Mouse (Mus musculus): ENCODE data around the gene Nipsnap2. TPM values are rescaled to one million over a fixed set of nuclear protein-coding genes. Genes with fewer than 3 reads are reported as not detected.
"Not testable (repeated sequence)": the region's sequence is repeated elsewhere in the genome, so short reads cannot be mapped to it uniquely, and the experiment has no call there.

The Nipsnap2 gene
- polyA plus RNA-seq, 2 experiments: 86.1 to 114 TPM

DNA sequence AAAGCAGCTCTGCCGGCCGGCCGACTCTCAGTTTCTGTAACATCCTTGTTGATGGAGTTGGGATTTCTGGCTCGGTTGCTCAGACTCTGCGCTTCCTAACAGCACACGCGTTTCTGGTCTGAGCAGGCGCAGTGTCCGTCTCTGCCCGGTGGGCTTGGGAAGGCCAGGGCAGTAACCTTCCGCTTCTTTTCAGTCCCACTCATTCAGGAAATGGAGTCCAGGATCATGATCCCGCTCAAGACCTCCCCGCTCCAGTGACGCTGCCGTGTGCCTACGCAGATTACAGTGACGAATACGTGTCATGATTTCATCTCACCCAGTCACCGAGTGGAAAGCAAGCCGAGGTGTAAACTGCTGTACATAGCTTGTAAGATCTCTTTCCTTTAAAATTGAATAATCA is 32.0 kb downstream of the Nipsnap2 start:
- 91% methylated on average over 20 of the region's 20 CpGs for WGBS
- ATAC-seq (ENCODE audit: low FRiP score, low read depth): no peak
- H3K36me3 ChIP-seq (ENCODE audit: control insufficient read depth, insufficient read depth, low read length): peaks cover 47% of the 10 kb centered on the region

GRCm38 (mm10) chr5:129759929-129760480 is 35.1 kb downstream of the Nipsnap2 start:
- no peak overlapping the region for H3K4me2 ChIP-seq (replicated peaks; ENCODE audit: low read depth, low read length, severe bottlenecking)
- H3K36me3 ChIP-seq (ENCODE audit: control insufficient read depth, insufficient read depth, low read length): peaks cover 28% of the 10 kb centered on the region
- H3K9ac ChIP-seq (ENCODE audit: low read depth, low read length, severe bottlenecking): no peak overlapping the region
- H3K9me3 ChIP-seq (ENCODE audit: control insufficient read depth, low read length): no peaks in the 10 kb centered on the region
- no peak for TF ChIP-seq POLR2A (IDR thresholded peaks at IDR 0.05; ENCODE audit: borderline replicate concordance, extremely low read depth, insufficient read depth, insufficient read length)
- DNase-seq (ENCODE audit: low spot score): no peak
- ATAC-seq (ENCODE audit: low FRiP score, low read depth): no peak
- peaks cover 6% of the 10 kb centered on the region; the same call in 1 of the 2 replicates for H3K4me1 ChIP-seq (ENCODE audit: control insufficient read depth, insufficient read depth, low read length)
- no peak overlapping the region for H3K4me3 ChIP-seq (replicated peaks; ENCODE audit: low read length)
- WGBS: 89% methylated on average over 13 of the region's 13 CpGs
- H3K27ac ChIP-seq (replicated peaks; ENCODE audit: low read depth, low read length): no peak overlapping the region
- no peaks in the 10 kb centered on the region for H3K27me3 ChIP-seq (ENCODE audit: control insufficient read depth, insufficient read depth, low read length)

More for the DNA sequence above, 32.0 kb downstream of the Nipsnap2 start:
- DNase-seq (ENCODE audit: low spot score): no peak
- H3K4me1 ChIP-seq (ENCODE audit: control insufficient read depth, insufficient read depth, low read length): peaks cover 5% of the 10 kb centered on the region; the same call in 1 of the 2 replicates
- no peak overlapping the region for H3K4me2 ChIP-seq (replicated peaks; ENCODE audit: low read depth, low read length, severe bottlenecking)
- H3K27me3 ChIP-seq (ENCODE audit: control insufficient read depth, insufficient read depth, low read length): no peaks in the 10 kb centered on the region
- H3K9ac ChIP-seq (ENCODE audit: low read depth, low read length, severe bottlenecking): no peak overlapping the region
- no peak overlapping the region for H3K27ac ChIP-seq (replicated peaks; ENCODE audit: low read depth, low read length)
- TF ChIP-seq POLR2A (IDR thresholded peaks at IDR 0.05; ENCODE audit: borderline replicate concordance, extremely low read depth, insufficient read depth, insufficient read length): no peak
- no peak overlapping the region for H3K4me3 ChIP-seq (replicated peaks; ENCODE audit: low read length)
- no peaks in the 10 kb centered on the region for H3K9me3 ChIP-seq (ENCODE audit: control insufficient read depth, low read length)

- Histone ChIP-seq H3K9me3 (ENCODE audit: control insufficient read depth, low read length) (no peaks in the 10 kb centered on the region), H3K36me3 (ENCODE audit: control insufficient read depth, insufficient read depth, low read length) (peaks cover 27% of the 10 kb centered on the region), H3K4me2 (replicated peaks; ENCODE audit: low read depth, low read length, severe bottlenecking) (no peak overlapping the region), H3K9ac (ENCODE audit: low read depth, low read length, severe bottlenecking) (0 out of 2 replicates have a peak overlapping the region, but pooled peaks have one; percentile 7), H3K27me3 (ENCODE audit: control insufficient read depth, insufficient read depth, low read length) (no peaks in the 10 kb centered on the region), H3K4me1 (ENCODE audit: control insufficient read depth, insufficient read depth, low read length) (peaks cover 6% of the 10 kb centered on the region; the same call in 1 of the 2 replicates), H3K27ac (replicated peaks; ENCODE audit: low read depth, low read length) (peak overlapping the region; percentile 70), H3K4me3 (replicated peaks; ENCODE audit: low read length) (no peak overlapping the region)
- TF ChIP-seq POLR2A (IDR thresholded peaks at IDR 0.05; ENCODE audit: borderline replicate concordance, extremely low read depth, insufficient read depth, insufficient read length): no peak
- ATAC-seq (ENCODE audit: low FRiP score, low read depth): peak; percentile 55; the same call in 1 of the 2 replicates
- no peak for DNase-seq (ENCODE audit: low spot score)
- 46% methylated on average over 18 of the region's 18 CpGs for WGBS
Observed at GRCm38 (mm10) chr5:129761865-129762540, 37.1 kb downstream of the Nipsnap2 start.

DNA sequence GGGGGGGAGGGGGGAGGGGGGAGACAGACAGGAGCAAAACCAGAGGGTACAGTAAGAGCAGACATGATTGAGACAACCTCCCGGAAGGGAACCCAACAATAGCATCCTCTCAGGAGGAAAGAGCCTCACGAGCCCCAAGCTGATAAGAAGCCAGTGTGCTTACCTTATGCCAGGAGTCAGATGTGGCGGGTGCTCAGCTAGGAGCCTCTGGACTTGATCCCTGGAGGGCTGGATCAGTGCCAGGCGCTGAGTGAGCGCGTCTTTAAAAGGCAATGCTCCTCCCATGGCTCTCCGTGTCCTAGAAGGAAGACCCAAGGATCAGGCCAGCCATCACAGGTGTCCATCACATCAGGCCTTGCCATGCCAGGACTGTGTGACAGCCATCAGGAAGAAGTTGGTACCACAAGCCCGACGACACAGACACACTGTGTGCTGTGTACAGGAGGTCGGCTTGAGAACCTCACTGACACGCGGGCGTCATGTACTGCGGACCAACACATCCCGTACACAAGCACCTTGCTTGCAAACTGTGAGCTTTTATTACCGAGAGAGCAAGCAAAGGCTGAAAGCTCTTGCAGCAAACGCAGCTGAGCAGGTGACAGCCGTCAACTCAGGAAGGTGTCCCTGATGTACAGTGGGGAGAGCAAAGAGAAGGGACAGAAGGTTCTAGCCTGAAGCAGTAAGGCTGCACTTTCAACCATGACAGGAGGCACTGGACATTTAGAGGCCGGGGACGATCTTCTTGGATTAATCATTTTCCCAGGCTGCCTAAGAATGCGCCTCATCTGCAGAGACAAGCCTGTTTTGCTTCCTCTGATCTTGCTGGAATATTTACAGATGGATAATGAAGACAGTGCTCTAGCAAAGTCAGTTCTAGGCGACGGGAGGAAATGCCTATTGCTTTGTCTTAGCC is 45.8 kb downstream of the Nipsnap2 start:
- ATAC-seq (ENCODE audit: low FRiP score, low read depth) (no peak), DNase-seq (ENCODE audit: low spot score) (no peak)
- Histone ChIP-seq H3K9ac (ENCODE audit: low read depth, low read length, severe bottlenecking) (no peak overlapping the region), H3K27ac (replicated peaks; ENCODE audit: low read depth, low read length) (no peak overlapping the region), H3K4me2 (replicated peaks; ENCODE audit: low read depth, low read length, severe bottlenecking) (no peak overlapping the region), H3K36me3 (ENCODE audit: control insufficient read depth, insufficient read depth, low read length) (peaks cover 24% of the 10 kb centered on the region), H3K4me3 (replicated peaks; ENCODE audit: low read length) (no peak overlapping the region), H3K9me3 (ENCODE audit: control insufficient read depth, low read length) (no peaks in the 10 kb centered on the region), H3K4me1 (ENCODE audit: control insufficient read depth, insufficient read depth, low read length) (no peaks in the 10 kb centered on the region), H3K27me3 (ENCODE audit: control insufficient read depth, insufficient read depth, low read length) (no peaks in the 10 kb centered on the region)
- WGBS: 90% methylated on average over 23 of the region's 23 CpGs
- no peak for TF ChIP-seq POLR2A (IDR thresholded peaks at IDR 0.05; ENCODE audit: borderline replicate concordance, extremely low read depth, insufficient read depth, insufficient read length)

- WGBS: 87% methylated on average over 10 of the region's 10 CpGs
- no peak for ATAC-seq (ENCODE audit: low FRiP score, low read depth)
Observed at GRCm38 (mm10) chr5:129772433-129772832, 47.6 kb downstream of the Nipsnap2 start.

DNA sequence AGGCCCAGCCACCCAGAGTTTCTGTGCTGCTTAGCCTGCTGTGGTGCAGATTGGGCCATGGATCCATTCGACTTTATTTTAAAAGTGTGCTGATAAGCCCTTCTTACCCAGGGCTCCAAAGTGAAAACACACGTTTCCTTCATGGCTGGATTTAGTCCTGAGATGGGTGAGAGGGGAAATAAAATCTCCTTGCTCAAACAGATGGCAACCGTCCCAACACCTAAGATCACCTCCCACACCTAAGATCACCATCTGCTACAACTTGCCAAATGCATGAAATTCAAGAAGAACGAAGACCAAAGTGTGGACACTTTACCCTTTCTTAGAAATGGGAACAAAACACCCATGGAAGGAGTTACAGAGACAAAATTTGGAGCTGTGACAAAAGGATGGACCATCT is 48.5 kb downstream of the Nipsnap2 start:
- ATAC-seq (ENCODE audit: low FRiP score, low read depth); H3K9ac ChIP-seq (ENCODE audit: low read depth, low read length, severe bottlenecking); H3K27ac ChIP-seq (replicated peaks; ENCODE audit: low read depth, low read length); H3K9me3 ChIP-seq (ENCODE audit: control insufficient read depth, low read length); H3K4me1 ChIP-seq (ENCODE audit: control insufficient read depth, insufficient read depth, low read length); H3K4me2 ChIP-seq (replicated peaks; ENCODE audit: low read depth, low read length, severe bottlenecking); H3K27me3 ChIP-seq (ENCODE audit: control insufficient read depth, insufficient read depth, low read length); H3K36me3 ChIP-seq (ENCODE audit: control insufficient read depth, insufficient read depth, low read length); H3K4me3 ChIP-seq (replicated peaks; ENCODE audit: low read length); DNase-seq (ENCODE audit: low spot score): not testable (repeated sequence)
- 73% methylated on average over 4 of the region's 4 CpGs for WGBS

More at GRCm38 (mm10) chr5:129772433-129772832, 47.6 kb downstream of the Nipsnap2 start:
- H3K4me3 ChIP-seq (replicated peaks; ENCODE audit: low read length): no peak overlapping the region
- H3K4me1 ChIP-seq (ENCODE audit: control insufficient read depth, insufficient read depth, low read length): no peaks in the 10 kb centered on the region
- H3K9ac ChIP-seq (ENCODE audit: low read depth, low read length, severe bottlenecking): no peak overlapping the region
- H3K27me3 ChIP-seq (ENCODE audit: control insufficient read depth, insufficient read depth, low read length): no peaks in the 10 kb centered on the region
- no peak for TF ChIP-seq POLR2A (IDR thresholded peaks at IDR 0.05; ENCODE audit: borderline replicate concordance, extremely low read depth, insufficient read depth, insufficient read length)
- DNase-seq (ENCODE audit: low spot score): no peak
- no peak overlapping the region for H3K4me2 ChIP-seq (replicated peaks; ENCODE audit: low read depth, low read length, severe bottlenecking)
- H3K27ac ChIP-seq (replicated peaks; ENCODE audit: low read depth, low read length): no peak overlapping the region
- no peaks in the 10 kb centered on the region for H3K9me3 ChIP-seq (ENCODE audit: control insufficient read depth, low read length)
- peaks cover 14% of the 10 kb centered on the region for H3K36me3 ChIP-seq (ENCODE audit: control insufficient read depth, insufficient read depth, low read length)

All from limb, embryonic 14.5 days (tissue).